Mouse (Mus musculus): Measurements from ENCODE around the gene Hist1h3g. TPM values are rescaled to one million over a fixed set of nuclear protein-coding genes. Genes with fewer than 3 reads are reported as not detected.
"Not testable (repeated sequence)": the region's sequence is repeated elsewhere in the genome, so short reads cannot be mapped to it uniquely, and the experiment has no call there.

Hist1h3g gene
- polyA plus RNA-seq, 1 experiment from 2014 or later: 0.72 TPM

DNA sequence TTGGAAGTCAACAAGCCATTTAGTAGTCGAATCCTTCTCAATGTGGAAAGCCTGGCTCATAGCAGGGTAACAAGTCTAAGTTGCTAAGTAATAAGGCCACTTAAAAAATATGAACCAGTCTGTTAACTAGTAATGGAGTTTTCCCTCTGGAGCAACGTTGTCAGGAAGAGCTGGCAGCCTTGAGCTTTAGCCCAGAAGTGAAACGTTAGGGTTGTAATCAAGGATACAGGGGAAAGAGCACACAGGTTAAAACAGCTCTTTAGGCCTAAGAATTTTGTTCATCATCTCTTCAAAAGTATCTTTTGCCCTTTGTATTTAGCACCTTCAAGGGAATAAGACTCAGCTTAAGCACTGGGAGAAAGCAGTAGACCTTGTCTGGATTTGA lies 15.5 kb downstream of the Hist1h3g start:
- WGBS: 3% methylated on average over 3 of the region's 3 CpGs
- H3K27ac ChIP-seq (ENCODE audit: low read depth, low read length): peak overlapping the region; percentile 84
- H3K4me1 ChIP-seq (ENCODE audit: control insufficient read depth, insufficient read depth, low read length): 0 out of 2 replicates have a peak, but pooled peaks cover 3% of the 10 kb centered on the region
- no peaks in the 10 kb centered on the region for H3K36me3 ChIP-seq (ENCODE audit: control insufficient read depth, insufficient read depth, low read length)
- no peak for ATAC-seq (ENCODE audit: low read depth)
- no peaks in the 10 kb centered on the region; the same call in 1 of the 2 replicates for H3K27me3 ChIP-seq (ENCODE audit: control insufficient read depth, insufficient read depth, low read length)
- peak overlapping the region; percentile 34 for H3K4me3 ChIP-seq (ENCODE audit: low read depth, low read length)
- H3K9ac ChIP-seq (replicated peaks; ENCODE audit: low read depth, low read length): no peak overlapping the region
- no peaks in the 10 kb centered on the region for H3K9me3 ChIP-seq (ENCODE audit: control insufficient read depth, low read length)
- H3K4me2 ChIP-seq (ENCODE audit: low read depth, low read length): peak overlapping the region; percentile 52

DNA sequence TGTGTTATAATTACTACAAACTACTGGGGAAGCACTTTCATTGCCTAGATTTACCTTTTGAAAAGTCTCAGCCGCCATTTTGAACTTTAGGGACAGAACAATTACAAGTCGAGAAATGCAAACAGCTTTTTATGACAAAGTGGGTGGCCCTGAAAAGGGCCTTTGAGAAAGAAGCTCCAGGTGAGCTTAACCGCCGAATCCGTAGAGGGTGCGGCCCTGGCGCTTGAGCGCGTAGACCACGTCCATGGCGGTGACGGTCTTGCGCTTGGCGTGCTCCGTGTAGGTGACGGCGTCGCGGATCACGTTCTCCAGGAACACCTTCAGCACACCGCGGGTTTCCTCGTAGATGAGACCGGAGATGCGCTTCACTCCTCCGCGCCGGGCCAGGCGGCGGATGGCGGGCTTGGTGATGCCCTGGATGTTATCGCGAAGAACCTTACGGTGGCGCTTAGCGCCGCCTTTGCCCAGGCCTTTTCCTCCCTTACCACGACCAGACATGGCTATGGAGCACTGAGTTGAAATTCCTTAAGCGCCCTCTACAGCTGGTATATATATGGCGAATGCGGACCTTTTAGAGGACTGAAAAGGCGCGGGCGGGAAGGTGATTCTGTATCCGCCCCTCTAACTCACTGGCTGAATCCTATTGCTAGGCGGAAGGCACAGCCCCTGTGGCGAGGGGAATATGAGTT lies 16.1 kb downstream of the Hist1h3g start, which contains the start of gene Hist1h4f:
Gene Hist1h4f, minus strand, starts transcription at position 503 of the 689 bp plus-strand sequence.
- Histone ChIP-seq H3K4me3 (ENCODE audit: low read depth, low read length) (peak within 1 kb of the TSS; percentile 34), H3K4me2 (ENCODE audit: low read depth, low read length) (peak within 1 kb of the TSS; percentile 52), H3K9ac (replicated peaks; ENCODE audit: low read depth, low read length) (peak within 1 kb of the TSS; percentile 43), H3K27ac (ENCODE audit: low read depth, low read length) (peak within 1 kb of the TSS; percentile 84)
- WGBS: 1% methylated on average over 44 of the region's 47 CpGs
- H3K9me3 ChIP-seq (ENCODE audit: control insufficient read depth, low read length); H3K4me1 ChIP-seq (ENCODE audit: control insufficient read depth, insufficient read depth, low read length); H3K27me3 ChIP-seq (ENCODE audit: control insufficient read depth, insufficient read depth, low read length); H3K36me3 ChIP-seq (ENCODE audit: control insufficient read depth, insufficient read depth, low read length): not testable (repeated sequence)
- ATAC-seq (ENCODE audit: low read depth): peak; percentile 91

DNA sequence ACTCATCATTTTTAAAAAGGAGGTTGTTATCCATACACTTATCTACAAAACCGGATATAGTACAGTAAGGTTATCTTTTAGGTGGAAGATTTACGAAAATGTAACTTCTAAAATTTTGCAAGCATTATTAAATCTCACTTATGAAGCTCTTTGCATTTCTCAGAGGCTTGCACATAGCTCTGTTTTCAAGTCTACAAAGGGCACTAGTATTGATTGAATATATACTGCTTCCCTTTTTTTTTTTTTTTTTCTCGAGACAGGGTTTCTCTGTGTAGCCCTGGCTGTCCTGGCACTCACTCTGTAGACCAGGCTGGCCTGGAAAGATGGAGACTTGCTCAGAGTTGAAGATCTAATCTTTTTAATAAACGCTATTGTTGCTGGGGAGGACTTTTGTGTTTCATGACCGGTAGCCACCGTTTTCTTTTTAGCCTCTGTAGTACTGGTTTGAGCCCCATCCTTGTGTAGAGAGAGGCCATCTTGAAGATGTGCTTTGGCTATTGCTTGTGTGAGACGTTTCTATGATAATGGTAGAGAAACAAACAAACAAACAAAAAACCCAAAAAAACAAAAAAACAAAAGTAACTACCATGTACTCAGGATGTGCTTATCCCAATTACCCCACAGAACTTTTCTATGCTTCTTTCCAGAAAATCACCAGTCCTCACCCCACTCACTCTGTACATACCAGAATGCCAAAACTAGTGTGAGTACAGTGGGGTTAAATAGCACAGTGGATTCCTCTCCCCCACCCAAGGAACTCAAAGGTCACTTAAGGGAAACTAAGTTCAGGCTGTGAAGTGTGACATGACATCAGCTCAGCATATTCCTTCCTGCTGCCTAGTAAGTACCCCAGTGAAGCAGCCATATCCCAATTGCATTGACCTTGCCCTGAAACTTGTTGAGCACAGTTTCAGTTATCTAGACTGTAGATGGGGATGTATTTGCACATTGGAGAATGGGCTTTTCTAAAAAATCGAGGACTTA lies 17.0 kb downstream of the Hist1h3g start:
- Histone ChIP-seq H3K4me2 (ENCODE audit: low read depth, low read length) (peak overlapping the region; percentile 52), H3K9ac (replicated peaks; ENCODE audit: low read depth, low read length) (no peak overlapping the region), H3K27me3 (ENCODE audit: control insufficient read depth, insufficient read depth, low read length) (no peaks in the 10 kb centered on the region; the same call in 1 of the 2 replicates), H3K4me3 (ENCODE audit: low read depth, low read length) (peak overlapping the region; percentile 34), H3K4me1 (ENCODE audit: control insufficient read depth, insufficient read depth, low read length) (0 out of 2 replicates have a peak, but pooled peaks cover 3% of the 10 kb centered on the region), H3K27ac (ENCODE audit: low read depth, low read length) (peak overlapping the region; percentile 84; the same call in 1 of the 2 replicates), H3K36me3 (ENCODE audit: control insufficient read depth, insufficient read depth, low read length) (no peaks in the 10 kb centered on the region), H3K9me3 (ENCODE audit: control insufficient read depth, low read length) (no peaks in the 10 kb centered on the region)
- no peak for ATAC-seq (ENCODE audit: low read depth)
- 60% methylated on average over 8 of the region's 8 CpGs for WGBS

DNA sequence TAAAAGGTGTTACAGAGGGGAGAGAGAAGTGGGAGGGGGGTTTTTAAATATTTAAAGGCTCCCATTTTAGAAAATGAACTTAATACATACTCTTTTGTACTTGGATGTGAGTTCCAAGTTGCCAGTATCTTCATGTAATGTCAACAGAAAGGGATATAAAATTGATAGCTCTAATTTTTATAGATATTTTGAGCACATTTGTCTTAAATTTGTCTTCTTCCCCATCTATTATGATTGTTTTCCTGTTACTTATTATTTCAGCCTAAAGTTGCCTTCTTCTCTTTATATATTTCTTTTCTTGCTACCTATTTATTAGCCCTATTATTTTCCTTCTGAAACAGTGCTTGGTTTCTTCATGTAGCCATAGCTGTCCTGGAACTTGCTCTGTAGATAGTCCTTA lies 17.7 kb downstream of the Hist1h3g start, which contains the start of gene Hist1h1d:
Gene Hist1h1d, plus strand, starts transcription at position 301 of the 400 bp plus-strand sequence.
- no peak within 1 kb of the TSS; the same call in 1 of the 2 replicates for H3K27ac ChIP-seq (ENCODE audit: low read depth, low read length)
- no peak within 1 kb of the TSS for H3K9ac ChIP-seq (replicated peaks; ENCODE audit: low read depth, low read length)
- H3K4me2 ChIP-seq (ENCODE audit: low read depth, low read length): peak within 1 kb of the TSS; percentile 77

DNA sequence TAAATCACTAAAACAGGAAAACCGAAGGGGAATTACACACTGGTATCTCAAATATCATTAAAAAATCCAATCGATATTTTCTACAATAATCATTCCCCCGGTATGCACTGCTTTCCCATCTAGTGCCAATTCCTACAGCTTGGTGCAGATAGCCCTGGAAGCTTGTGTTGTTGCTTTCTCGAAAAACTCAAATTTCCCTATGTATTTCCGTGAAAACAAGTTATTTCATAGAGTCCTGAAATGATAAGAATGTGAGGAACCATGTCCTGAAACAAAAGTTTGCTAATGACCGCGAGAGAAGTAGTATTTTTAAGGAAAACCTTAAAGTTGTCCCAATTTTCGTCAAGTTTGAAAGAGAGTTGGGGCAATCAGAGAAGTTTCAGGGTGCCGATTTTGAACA lies 19.2 kb downstream of the Hist1h3g start:
- Histone ChIP-seq H3K4me1 (ENCODE audit: control insufficient read depth, insufficient read depth, low read length) (0 out of 2 replicates have a peak, but pooled peaks cover 3% of the 10 kb centered on the region), H3K4me2 (ENCODE audit: low read depth, low read length) (peak overlapping the region; percentile 77), H3K9me3 (ENCODE audit: control insufficient read depth, low read length) (no peaks in the 10 kb centered on the region), H3K36me3 (ENCODE audit: control insufficient read depth, insufficient read depth, low read length) (no peaks in the 10 kb centered on the region), H3K27ac (ENCODE audit: low read depth, low read length) (peak overlapping the region; percentile 81; the same call in 1 of the 2 replicates), H3K27me3 (ENCODE audit: control insufficient read depth, insufficient read depth, low read length) (no peaks in the 10 kb centered on the region; the same call in 1 of the 2 replicates), H3K9ac (replicated peaks; ENCODE audit: low read depth, low read length) (peak overlapping the region; percentile 50; the same call in 1 of the 2 replicates), H3K4me3 (ENCODE audit: low read depth, low read length) (peak overlapping the region; percentile 43)
- WGBS: 20% methylated on average over 9 of the region's 9 CpGs
- ATAC-seq (ENCODE audit: low read depth): no peak

More for the DNA sequence above, 17.7 kb downstream of the Hist1h3g start, which contains the start of gene Hist1h1d:
- Histone ChIP-seq H3K4me3 (ENCODE audit: low read depth, low read length) (no peak within 1 kb of the TSS), H3K27me3 (ENCODE audit: control insufficient read depth, insufficient read depth, low read length) (no peaks in the 10 kb centered on the region; the same call in 1 of the 2 replicates), H3K36me3 (ENCODE audit: control insufficient read depth, insufficient read depth, low read length) (no peaks in the 10 kb centered on the region), H3K4me1 (ENCODE audit: control insufficient read depth, insufficient read depth, low read length) (0 out of 2 replicates have a peak, but pooled peaks cover 3% of the 10 kb centered on the region), H3K9me3 (ENCODE audit: control insufficient read depth, low read length) (no peaks in the 10 kb centered on the region)
- ATAC-seq (ENCODE audit: low read depth): no peak

DNA sequence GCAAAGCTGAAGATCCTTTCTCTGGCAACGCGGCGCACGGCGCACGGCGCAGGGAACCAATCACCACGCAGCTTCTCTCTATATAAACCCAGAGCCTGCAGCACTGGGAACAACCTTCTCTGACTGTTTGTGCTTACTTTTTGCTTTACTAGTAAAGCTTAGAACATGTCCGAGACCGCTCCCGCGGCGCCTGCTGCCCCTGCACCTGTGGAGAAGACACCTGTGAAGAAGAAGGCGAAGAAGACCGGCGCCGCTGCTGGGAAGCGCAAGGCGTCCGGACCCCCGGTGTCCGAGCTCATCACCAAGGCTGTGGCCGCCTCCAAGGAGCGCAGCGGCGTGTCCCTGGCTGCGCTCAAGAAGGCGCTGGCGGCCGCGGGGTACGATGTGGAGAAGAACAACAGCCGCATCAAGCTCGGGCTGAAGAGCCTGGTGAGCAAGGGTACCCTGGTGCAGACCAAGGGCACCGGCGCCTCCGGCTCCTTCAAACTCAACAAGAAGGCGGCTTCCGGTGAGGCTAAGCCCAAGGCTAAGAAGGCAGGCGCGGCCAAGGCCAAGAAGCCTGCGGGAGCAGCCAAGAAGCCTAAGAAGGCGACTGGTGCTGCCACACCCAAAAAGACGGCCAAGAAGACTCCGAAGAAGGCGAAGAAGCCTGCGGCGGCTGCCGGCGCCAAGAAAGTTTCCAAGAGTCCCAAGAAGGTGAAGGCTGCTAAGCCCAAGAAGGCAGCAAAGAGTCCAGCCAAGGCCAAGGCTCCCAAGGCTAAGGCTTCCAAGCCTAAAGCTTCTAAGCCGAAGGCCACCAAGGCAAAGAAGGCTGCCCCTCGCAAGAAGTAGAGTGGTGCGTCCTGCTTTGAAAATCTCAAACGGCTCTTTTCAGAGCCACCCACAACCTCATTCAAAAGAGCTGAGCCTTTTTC lies 20.0 kb downstream of the Hist1h3g start:
- Histone ChIP-seq H3K9ac (replicated peaks; ENCODE audit: low read depth, low read length) (peak overlapping the region; percentile 50), H3K4me3 (ENCODE audit: low read depth, low read length) (peak overlapping the region; percentile 43), H3K27ac (ENCODE audit: low read depth, low read length) (peak overlapping the region; percentile 81), H3K4me1 (ENCODE audit: control insufficient read depth, insufficient read depth, low read length) (0 out of 2 replicates have a peak, but pooled peaks cover 3% of the 10 kb centered on the region), H3K27me3 (ENCODE audit: control insufficient read depth, insufficient read depth, low read length) (no peaks in the 10 kb centered on the region; the same call in 1 of the 2 replicates), H3K9me3 (ENCODE audit: control insufficient read depth, low read length) (no peaks in the 10 kb centered on the region), H3K36me3 (ENCODE audit: control insufficient read depth, insufficient read depth, low read length) (no peaks in the 10 kb centered on the region), H3K4me2 (ENCODE audit: low read depth, low read length) (peak overlapping the region; percentile 77)
- under 1% methylated on average over 54 of the region's 54 CpGs for WGBS
- peak; percentile 83 for ATAC-seq (ENCODE audit: low read depth)

DNA sequence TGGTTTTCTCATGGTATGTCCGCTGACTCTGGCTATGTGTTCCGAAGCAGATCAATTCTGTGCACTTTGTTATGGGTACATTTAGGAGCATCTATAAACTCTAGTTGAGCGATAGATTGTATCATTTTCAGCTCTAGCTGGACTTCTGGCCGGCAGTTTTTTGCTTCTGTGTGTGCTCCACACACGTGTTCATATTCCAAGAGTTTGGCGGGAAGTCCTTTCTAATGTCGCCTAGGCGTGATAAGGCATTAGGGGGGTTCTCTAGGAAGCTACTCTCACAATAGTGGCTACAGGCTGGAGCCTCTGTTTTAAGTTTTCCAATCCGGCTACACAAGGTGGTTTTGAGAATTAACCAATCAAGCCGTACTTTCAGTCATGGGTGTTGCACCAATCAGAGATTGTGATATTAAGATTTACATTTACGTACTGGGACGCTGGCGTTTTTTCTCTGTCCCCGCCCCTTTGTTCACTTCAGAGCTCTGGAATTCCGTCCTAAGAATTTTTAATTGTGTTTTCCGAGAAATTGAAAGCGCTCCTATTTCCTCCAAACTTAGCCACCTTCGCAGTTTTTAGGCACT lies 20.7 kb downstream of the Hist1h3g start:
- H3K27ac ChIP-seq (ENCODE audit: low read depth, low read length): peak overlapping the region; percentile 81
- no peaks in the 10 kb centered on the region; the same call in 1 of the 2 replicates for H3K27me3 ChIP-seq (ENCODE audit: control insufficient read depth, insufficient read depth, low read length)
- peak overlapping the region; percentile 43 for H3K4me3 ChIP-seq (ENCODE audit: low read depth, low read length)
- no peaks in the 10 kb centered on the region for H3K36me3 ChIP-seq (ENCODE audit: control insufficient read depth, insufficient read depth, low read length)
- H3K4me2 ChIP-seq (ENCODE audit: low read depth, low read length): peak overlapping the region; percentile 77
- H3K4me1 ChIP-seq (ENCODE audit: control insufficient read depth, insufficient read depth, low read length): 0 out of 2 replicates have a peak, but pooled peaks cover 3% of the 10 kb centered on the region
- under 1% methylated on average over 18 of the region's 18 CpGs for WGBS
- no peaks in the 10 kb centered on the region for H3K9me3 ChIP-seq (ENCODE audit: control insufficient read depth, low read length)
- H3K9ac ChIP-seq (replicated peaks; ENCODE audit: low read depth, low read length): peak overlapping the region; percentile 50
- ATAC-seq (ENCODE audit: low read depth): peak; percentile 79
